Mouse (Mus musculus): ENCODE data around the gene Bub1.

The Bub1 gene

GRCm38 (mm10) chr2:127831401-127832102 is at the start of gene Bub1:
Bub1 (minus strand) TSS chr2:127831865.
- peak; percentile 91 for DNase-seq (ENCODE audit: low spot score in 2 of 2)

- no peak for DNase-seq (ENCODE audit: low spot score in 2 of 2)
Measured at GRCm38 (mm10) chr2:127881063-127881462, 49.4 kb upstream of the Bub1 start.

- no peak for DNase-seq (ENCODE audit: low spot score in 2 of 2)
Measured at GRCm38 (mm10) chr2:127864381-127864780, 32.7 kb upstream of the Bub1 start.

GRCm38 (mm10) chr2:127854332-127854991 is 22.8 kb upstream of the Bub1 start:
- no peak for DNase-seq (ENCODE audit: low spot score in 2 of 2)

- DNase-seq (ENCODE audit: low spot score in 2 of 2), result no peak
Measured at GRCm38 (mm10) chr2:127850371-127850770, 18.7 kb upstream of the Bub1 start.

GRCm38 (mm10) chr2:127846571-127846970 is 14.9 kb upstream of the Bub1 start:
- DNase-seq (ENCODE audit: low spot score in 2 of 2), result no peak

GRCm38 (mm10) chr2:127846008-127846407 is 14.3 kb upstream of the Bub1 start:
- no peak for DNase-seq (ENCODE audit: low spot score in 2 of 2)

- peak in 1 of 2 experiments; percentile 14 for DNase-seq (ENCODE audit: low spot score in 2 of 2)
Measured at GRCm38 (mm10) chr2:127845346-127845982, 13.8 kb upstream of the Bub1 start.

- no peak for DNase-seq (ENCODE audit: low spot score in 2 of 2)
Measured at GRCm38 (mm10) chr2:127842421-127842820, 10.8 kb upstream of the Bub1 start.

- no peak for DNase-seq (ENCODE audit: low spot score in 2 of 2)
Measured at GRCm38 (mm10) chr2:127841402-127841801, 9.7 kb upstream of the Bub1 start.

- no peak for DNase-seq (ENCODE audit: low spot score in 2 of 2)
Measured at GRCm38 (mm10) chr2:127839425-127839824, 7.8 kb upstream of the Bub1 start.

GRCm38 (mm10) chr2:127838576-127838975 is 6.9 kb upstream of the Bub1 start, which contains the start of gene Acoxl:
Acoxl (plus strand) TSS chr2:127838876.
- no peak for DNase-seq (ENCODE audit: low spot score in 2 of 2)

GRCm38 (mm10) chr2:127832833-127833190 is 1.1 kb upstream of the Bub1 start:
- peak in 1 of 2 experiments; percentile 19 for DNase-seq (ENCODE audit: low spot score in 2 of 2)

- no peak for DNase-seq (ENCODE audit: low spot score in 2 of 2)
Measured at GRCm38 (mm10) chr2:127832103-127832832, 603 bp upstream of the Bub1 start.

- peak; percentile 82 to 86 for DNase-seq (ENCODE audit: low spot score in 2 of 2)
Measured at GRCm38 (mm10) chr2:127791919-127792603, 39.6 kb downstream of the Bub1 start, which contains the start of gene Mtln. Mtln (minus strand) TSS chr2:127792488.

GRCm38 (mm10) chr2:127789651-127790270 is 41.9 kb downstream of the Bub1 start:
- DNase-seq (ENCODE audit: low spot score in 2 of 2), result no peak

GRCm38 (mm10) chr2:127789138-127789537 is 42.5 kb downstream of the Bub1 start:
- no peak for DNase-seq (ENCODE audit: low spot score in 2 of 2)

GRCm38 (mm10) chr2:127788440-127789116 is 43.1 kb downstream of the Bub1 start, which contains the start of gene Nphp1:
Nphp1 (minus strand) TSS chr2:127788897.
- DNase-seq (ENCODE audit: low spot score in 2 of 2), result peak; percentile 79 to 80

GRCm38 (mm10) chr2:127787226-127787625 is 44.4 kb downstream of the Bub1 start:
- no peak for DNase-seq (ENCODE audit: low spot score in 2 of 2)

- DNase-seq (ENCODE audit: low spot score in 2 of 2), result no peak
Measured at GRCm38 (mm10) chr2:127778451-127778850, 53.2 kb downstream of the Bub1 start.

Data from spleen, postnatal 36 days (tissue).